Mouse (Mus musculus) ES-Bruce4 (cell line): Measurements from ENCODE around the gene Allc.

Experiments used
- CTCF ChIP-seq: IDR thresholded peaks from one replicate; pipeline ENCODE4 v1.8.1; 2011; ENCODE audit warnings: low read depth, low read length
- EP300 ChIP-seq: IDR thresholded peaks from 2 replicates; pipeline ENCODE4 v1.6.1; 2011; ENCODE audit warnings: low read depth, low read length; ENCODE audit not compliant: insufficient read depth

DNA sequence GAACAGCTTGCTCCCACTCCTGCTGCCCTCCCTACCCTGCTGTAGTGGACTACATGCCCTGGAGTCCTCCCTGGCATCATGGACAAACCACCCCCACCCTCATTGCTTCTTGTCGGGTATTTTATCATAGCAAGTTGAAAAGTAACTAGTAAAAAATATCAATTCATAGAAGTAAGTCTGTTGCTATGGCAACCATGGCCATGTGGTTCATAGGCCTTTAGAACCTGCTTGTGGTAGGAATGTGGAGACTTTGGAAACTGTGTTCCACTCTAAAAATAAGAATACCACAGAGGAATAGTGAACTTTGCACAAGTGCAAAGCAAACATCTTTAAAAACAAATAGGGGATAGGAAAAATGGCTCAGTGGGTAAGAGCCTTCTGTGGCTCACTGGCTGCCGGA is 10.1 kb downstream of the Allc start:
- TF ChIP-seq CTCF (no peak), EP300 (no peak)
